Mouse (Mus musculus) testis, adult 2 months (tissue): ENCODE data around the gene Naaladl1. TPM values are rescaled to one million over a fixed set of nuclear protein-coding genes. Genes with fewer than 3 reads are reported as not detected.
A peak's percentile ranks its signal among the peaks of the same experiment; 100 is the strongest.

ENCODE experiments used
- H3K27ac ChIP-seq: fragments of 200-500 bp; 2 replicates; pipeline ENCODE4 v1.5.1; 2012; ENCODE audit warnings: low read depth, low read length; ENCODE audit not compliant: control insufficient read depth, insufficient read depth
- H3K27me3 ChIP-seq: fragments of 200-500 bp; 2 replicates; pipeline ENCODE4 v1.6.1; 2012; ENCODE audit warnings: mild to moderate bottlenecking, low read length, moderate library complexity; ENCODE audit not compliant: control insufficient read depth, insufficient read depth
- H3K36me3 ChIP-seq: fragments of 200-500 bp; 2 replicates; pipeline ENCODE4 v1.6.1; 2012; ENCODE audit warnings: mild to moderate bottlenecking, low read length; ENCODE audit not compliant: control insufficient read depth, insufficient read depth
- H3K4me1 ChIP-seq: fragments of 200-500 bp; 2 replicates; pipeline ENCODE4 v1.6.1; 2012; ENCODE audit warnings: low read length; ENCODE audit not compliant: control insufficient read depth, insufficient read depth
- H3K4me3 ChIP-seq: fragments of 200-500 bp; 2 replicates; pipeline ENCODE4 v1.5.1; 2012; ENCODE audit warnings: low read depth, mild to moderate bottlenecking, low read length, moderate library complexity, mixed read lengths; ENCODE audit not compliant: control insufficient read depth
- CTCF ChIP-seq: fragments of 200-500 bp; IDR thresholded peaks from 2 replicates; pipeline ENCODE4 v1.5.1; 2012; ENCODE audit warnings: low read depth, mild to moderate bottlenecking, inconsistent platforms, low read length, moderate library complexity; ENCODE audit not compliant: control insufficient read depth, insufficient read depth, insufficient replicate concordance
- POLR2A ChIP-seq: fragments of 200-500 bp; IDR thresholded peaks from 2 replicates; pipeline ENCODE4 v1.6.1; 2012; ENCODE audit warnings: low read depth, mild to moderate bottlenecking, inconsistent platforms, low read length, moderate library complexity; ENCODE audit not compliant: control insufficient read depth
- polyA plus RNA-seq: library from polyadenylated mRNA; depleted of rRNA; stranded (reverse); fragments of >200 nt; gene quantifications from 2 replicates; pipeline ENCODE4 v1.2.3, GENCODE M21; 2012

The Naaladl1 gene
- polyA plus RNA-seq, 1 experiment: 4.0 TPM

DNA sequence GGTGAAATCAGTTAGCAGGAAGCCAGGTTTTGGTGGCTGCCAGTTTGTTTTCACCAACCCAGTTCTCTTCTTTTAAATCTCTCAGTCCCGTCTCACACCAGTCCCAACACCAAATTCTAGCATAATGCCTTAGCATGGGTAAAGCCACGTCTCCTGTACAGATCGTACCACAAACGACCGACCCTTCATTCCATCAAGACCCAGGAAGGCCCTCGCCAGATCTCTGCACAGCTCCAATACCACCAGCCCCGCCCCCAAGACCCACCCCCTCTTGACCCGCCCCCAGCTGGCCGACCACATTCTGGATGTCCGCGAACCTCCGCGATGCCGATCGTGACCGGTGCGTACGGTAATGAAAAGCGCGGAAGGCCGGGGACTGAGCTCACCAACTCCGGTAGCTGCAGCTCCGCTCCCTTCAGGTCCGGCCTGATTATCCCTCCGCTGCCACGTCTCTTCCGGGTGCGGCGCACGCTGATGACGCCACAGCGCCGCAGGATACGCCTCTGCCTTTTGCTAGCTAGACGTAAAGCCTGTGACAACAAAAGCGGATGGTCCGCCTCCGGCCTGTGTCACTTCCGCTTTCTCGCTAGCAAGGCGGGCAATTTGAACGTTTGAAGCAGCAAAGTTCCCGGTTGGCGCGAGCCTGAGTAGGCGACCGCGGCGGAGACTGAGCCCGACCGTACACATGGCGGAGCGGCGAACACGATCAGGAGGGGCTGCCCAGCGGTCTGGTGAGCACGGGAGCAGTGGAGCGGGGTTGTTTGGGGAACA is 20.9 kb upstream of the Naaladl1 start, which contains the start of the genes Zfpl1 and Cdca5:
TSS of gene Zfpl1 (minus strand) at position 479 of the 771 bp plus-strand sequence.
TSS of gene Cdca5 (plus strand) at position 506 of the 771 bp plus-strand sequence.
- Histone ChIP-seq H3K36me3 (peaks cover 2% of the 10 kb centered on the region), H3K27me3 (no peaks in the 10 kb centered on the region), H3K27ac (peak within 1 kb of the TSS; percentile 86), H3K4me3 (peak within 1 kb of the TSS; percentile 95), H3K4me1 (peaks cover 8% of the 10 kb centered on the region)
- TF ChIP-seq POLR2A (peak; percentile 75), CTCF (no peak)

- Histone ChIP-seq H3K4me1 (peaks cover 8% of the 10 kb centered on the region), H3K36me3 (peaks cover 5% of the 10 kb centered on the region), H3K27me3 (no peaks in the 10 kb centered on the region), H3K27ac (peak overlapping the region; percentile 86), H3K4me3 (peak overlapping the region; percentile 95)
- no peak for TF ChIP-seq POLR2A
- TF ChIP-seq CTCF: no peak
Observed at GRCm38 (mm10) chr19:6085417-6085879, 20.1 kb upstream of the Naaladl1 start.

DNA sequence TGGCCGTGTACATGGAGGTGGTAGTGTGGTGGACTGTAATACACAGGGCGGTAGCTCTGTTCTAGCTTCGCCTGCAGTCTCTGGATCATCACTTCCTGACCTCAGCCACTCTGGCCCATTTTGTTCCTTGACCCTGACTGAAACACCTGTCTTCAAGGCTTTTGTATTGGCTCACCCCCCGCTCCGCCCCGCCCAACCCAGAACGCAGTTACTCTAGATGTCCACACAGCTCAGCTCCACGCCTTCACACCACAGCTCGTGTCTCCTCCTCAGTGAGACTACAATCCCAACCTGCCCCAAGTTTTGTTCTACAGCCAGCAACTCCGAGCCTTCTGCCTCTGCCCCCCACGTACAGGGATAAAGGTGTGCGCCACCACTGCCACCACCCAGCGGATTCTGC is 16.7 kb upstream of the Naaladl1 start:
- no peaks in the 10 kb centered on the region for H3K27me3 ChIP-seq
- H3K4me3 ChIP-seq: no peak overlapping the region
- peaks cover 6% of the 10 kb centered on the region for H3K4me1 ChIP-seq
- peaks cover 3% of the 10 kb centered on the region for H3K36me3 ChIP-seq
- no peak overlapping the region for H3K27ac ChIP-seq
- TF ChIP-seq CTCF: no peak
- TF ChIP-seq POLR2A: no peak

DNA sequence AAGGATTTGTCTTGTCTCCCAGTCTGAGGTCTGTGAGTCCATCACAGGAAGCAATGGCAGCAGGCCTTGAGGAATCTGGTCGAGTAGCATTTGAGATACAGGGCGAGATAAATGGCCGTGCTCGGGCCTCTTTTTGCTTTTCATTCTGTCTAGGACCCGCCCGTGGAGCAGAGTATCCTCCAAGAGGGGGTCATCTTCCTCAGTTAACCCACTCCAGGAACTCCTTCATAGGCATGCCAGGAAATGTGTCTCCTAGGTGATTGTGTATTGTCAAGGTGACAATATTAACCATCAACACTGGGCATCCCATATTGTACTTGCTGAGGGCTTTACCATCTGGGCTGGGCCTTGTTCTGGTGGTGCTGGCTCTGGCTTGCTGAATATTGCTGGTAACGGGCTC is 11.5 kb upstream of the Naaladl1 start, which contains the start of gene AC131692.1:
TSS of gene AC131692.1 (plus strand) at position 301 of the 400 bp plus-strand sequence.
- Histone ChIP-seq H3K27ac (peak within 1 kb of the TSS; percentile 3; the same call in 1 of the 2 replicates), H3K4me1 (no peaks in the 10 kb centered on the region), H3K36me3 (peaks cover 6% of the 10 kb centered on the region), H3K27me3 (no peaks in the 10 kb centered on the region), H3K4me3 (peak within 1 kb of the TSS; percentile 79)
- TF ChIP-seq CTCF: no peak
- no peak for TF ChIP-seq POLR2A

GRCm38 (mm10) chr19:6097847-6098246 is 7.7 kb upstream of the Naaladl1 start:
- Histone ChIP-seq H3K36me3 (peaks cover 3% of the 10 kb centered on the region; the same call in 1 of the 2 replicates), H3K4me3 (no peak overlapping the region), H3K4me1 (no peaks in the 10 kb centered on the region), H3K27ac (no peak overlapping the region), H3K27me3 (no peaks in the 10 kb centered on the region)
- TF ChIP-seq CTCF (no peak), POLR2A (no peak)

- peaks cover under 1% of the 10 kb centered on the region for H3K4me1 ChIP-seq
- TF ChIP-seq POLR2A (no peak), CTCF (no peak)
- H3K27ac ChIP-seq: no peak overlapping the region
- H3K36me3 ChIP-seq: peaks cover 3% of the 10 kb centered on the region; the same call in 1 of the 2 replicates
- H3K4me3 ChIP-seq: no peak overlapping the region
- no peaks in the 10 kb centered on the region for H3K27me3 ChIP-seq
Observed at GRCm38 (mm10) chr19:6101186-6101585, 4.4 kb upstream of the Naaladl1 start.

DNA sequence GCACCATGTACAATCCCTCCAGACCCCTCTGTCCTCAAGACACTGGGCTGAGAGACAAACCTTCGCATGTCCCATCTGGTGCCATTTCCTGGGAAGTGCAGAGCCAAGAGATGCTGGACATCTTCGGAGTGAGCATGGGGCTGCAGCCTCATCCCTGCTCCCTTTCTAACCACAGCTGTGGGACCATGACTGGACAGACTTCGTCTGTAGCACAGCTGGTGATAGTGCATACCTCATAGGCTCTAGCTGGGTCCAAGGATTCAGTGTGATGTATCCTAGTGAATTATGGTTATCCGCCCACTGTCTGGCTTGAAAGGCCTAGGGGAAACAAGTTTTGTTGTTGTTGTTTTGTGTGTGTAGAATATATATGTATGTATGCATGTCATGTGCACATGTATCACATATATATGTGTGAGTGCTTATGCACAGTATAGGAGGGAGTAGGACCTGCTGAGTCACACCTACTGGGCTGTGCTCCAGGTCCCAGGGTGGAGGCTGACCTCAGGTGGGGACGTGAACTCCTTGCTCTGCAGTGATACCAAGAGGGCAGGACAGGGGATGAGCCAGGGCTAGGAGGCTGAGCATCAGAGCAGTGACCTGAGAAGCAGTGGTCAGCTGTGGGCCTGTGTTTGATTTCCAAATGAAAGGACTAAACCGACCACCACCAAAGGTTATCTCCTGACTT is 3.3 kb upstream of the Naaladl1 start:
- Histone ChIP-seq H3K27ac (no peak overlapping the region), H3K4me3 (no peak overlapping the region)

More for the DNA sequence above, 3.3 kb upstream of the Naaladl1 start:
- Histone ChIP-seq H3K36me3 (peaks cover 3% of the 10 kb centered on the region; the same call in 1 of the 2 replicates), H3K27me3 (no peaks in the 10 kb centered on the region), H3K4me1 (peaks cover 3% of the 10 kb centered on the region)
- TF ChIP-seq CTCF (no peak), POLR2A (no peak)
